Mouse (Mus musculus): ENCODE results near the gene Slc30a2.

GRCm38 (mm10) chr4:134397732-134398131 lies 54.8 kb downstream of the Slc30a2 start:
- no peak for TF ChIP-seq CTCF (IDR thresholded peaks at IDR 0.05)
- TF ChIP-seq EP300 (IDR thresholded peaks at IDR 0.05): no peak

Measured in lung, postnatal 0 days (tissue).